Mouse (Mus musculus): ENCODE data around the gene Ngb. TPM values are rescaled to one million over a fixed set of nuclear protein-coding genes. Genes with fewer than 3 reads are reported as not detected.
A peak's percentile ranks its signal among the peaks of the same experiment; 100 is the strongest.

The Ngb gene
- 2.3 and 3.6 TPM in 2 replicates for polyA plus RNA-seq (2014; fragmentation: Nextera tagmentation; extraction: Ambion mirVana)

DNA sequence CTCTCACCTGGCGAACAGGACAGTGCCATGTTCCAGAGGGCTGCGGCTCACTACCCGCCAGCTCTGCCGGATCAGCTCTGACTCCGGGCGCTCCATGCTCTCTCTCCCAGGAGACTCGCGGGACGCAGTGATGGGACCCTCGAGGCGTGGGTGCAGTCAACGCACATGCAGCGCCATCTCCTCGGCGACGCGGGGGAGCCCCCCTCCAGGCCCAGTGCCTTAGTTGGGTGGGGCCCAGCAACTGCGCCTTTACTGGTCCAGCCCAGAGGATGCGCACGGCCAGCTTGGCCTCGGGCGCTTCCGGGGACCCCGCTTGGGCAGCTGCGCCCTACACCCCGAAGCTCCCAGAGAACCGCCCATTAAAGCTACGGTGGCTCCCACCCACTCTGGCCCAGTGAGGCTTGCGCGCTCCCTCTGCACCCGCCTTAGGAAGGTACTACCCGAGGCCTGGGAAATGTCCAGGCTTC is at the start of gene Ngb:
Ngb (minus strand) TSS at position 375 of the 467 bp plus-strand sequence.
- Histone ChIP-seq H3K9me3 (ENCODE audit: control insufficient read depth, low read length) (no peaks in the 10 kb centered on the region), H3K9ac (replicated peaks; ENCODE audit: low read depth, low read length) (peak within 1 kb of the TSS; percentile 29), H3K4me3 (ENCODE audit: low read depth, low read length) (peak within 1 kb of the TSS; percentile 21), H3K27ac (ENCODE audit: low read depth, low read length) (no peak within 1 kb of the TSS), H3K27me3 (ENCODE audit: control insufficient read depth, insufficient read depth, low read length) (peaks cover 13% of the 10 kb centered on the region), H3K4me1 (ENCODE audit: control insufficient read depth, insufficient read depth, low read length) (peaks cover 7% of the 10 kb centered on the region; the same call in 1 of the 2 replicates), H3K4me2 (ENCODE audit: low read depth, low read length) (peak within 1 kb of the TSS; percentile 59), H3K36me3 (ENCODE audit: control insufficient read depth, insufficient read depth, low read length) (no peaks in the 10 kb centered on the region)
- peak; percentile 38; the same call in 1 of the 2 replicates for ATAC-seq (ENCODE audit: low read depth)
- 3% methylated on average over 32 of the region's 32 CpGs for WGBS

DNA sequence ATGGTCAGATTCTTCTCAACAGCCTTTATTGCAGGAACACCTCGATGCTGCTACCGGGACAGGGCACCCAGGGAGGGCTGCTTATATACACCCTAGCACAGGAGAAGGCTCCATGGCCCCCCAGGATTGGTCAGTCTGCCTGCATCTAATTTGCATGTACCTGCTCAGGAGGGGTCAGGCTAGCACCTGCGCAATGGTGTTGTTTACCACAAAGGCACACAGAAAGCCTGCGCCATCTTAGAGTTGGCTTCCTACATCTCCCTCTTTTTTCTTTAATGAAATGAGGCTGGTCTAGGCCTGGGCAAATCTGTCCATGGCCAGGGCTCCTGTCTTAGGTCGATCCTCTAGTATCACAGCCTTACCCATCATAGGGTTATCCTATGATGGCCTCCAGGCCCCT is 47.1 kb upstream of the Ngb start:
- Histone ChIP-seq H3K9me3 (ENCODE audit: control insufficient read depth, low read length) (no peaks in the 10 kb centered on the region), H3K4me3 (ENCODE audit: low read depth, low read length) (no peak overlapping the region), H3K9ac (replicated peaks; ENCODE audit: low read depth, low read length) (no peak overlapping the region), H3K4me1 (ENCODE audit: control insufficient read depth, insufficient read depth, low read length) (peaks cover 13% of the 10 kb centered on the region), H3K36me3 (ENCODE audit: control insufficient read depth, insufficient read depth, low read length) (no peaks in the 10 kb centered on the region), H3K4me2 (ENCODE audit: low read depth, low read length) (no peak overlapping the region), H3K27ac (ENCODE audit: low read depth, low read length) (no peak overlapping the region), H3K27me3 (ENCODE audit: control insufficient read depth, insufficient read depth, low read length) (no peaks in the 10 kb centered on the region)
- WGBS = 97% methylated on average over 5 of the region's 5 CpGs
- ATAC-seq (ENCODE audit: low read depth) = no peak

DNA sequence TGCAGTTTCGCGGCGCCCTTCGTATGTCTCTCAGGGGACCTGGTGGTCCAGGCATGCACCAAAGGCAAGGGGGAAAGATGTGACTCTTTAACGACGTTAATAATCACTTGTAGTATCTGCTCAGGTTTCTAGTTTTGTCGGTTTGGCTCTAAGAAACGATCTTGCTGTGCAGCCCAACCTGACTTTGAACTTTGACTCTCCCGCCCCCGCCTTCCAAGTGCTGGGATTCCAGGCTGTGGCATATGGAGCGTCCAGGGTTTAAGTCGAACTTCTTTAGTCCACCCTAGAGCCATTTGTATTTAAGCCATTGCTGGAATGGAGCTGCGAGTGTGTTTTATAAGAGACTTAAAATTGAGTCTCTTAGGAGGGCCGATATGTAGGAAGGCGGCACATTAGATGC is 45.8 kb upstream of the Ngb start:
- no peaks in the 10 kb centered on the region for H3K9me3 ChIP-seq (ENCODE audit: control insufficient read depth, low read length)
- WGBS = 29% methylated on average over 15 of the region's 15 CpGs
- ATAC-seq (ENCODE audit: low read depth) = no peak
- H3K4me1 ChIP-seq (ENCODE audit: control insufficient read depth, insufficient read depth, low read length) = peaks cover 13% of the 10 kb centered on the region
- H3K27me3 ChIP-seq (ENCODE audit: control insufficient read depth, insufficient read depth, low read length) = no peaks in the 10 kb centered on the region
- H3K36me3 ChIP-seq (ENCODE audit: control insufficient read depth, insufficient read depth, low read length) = no peaks in the 10 kb centered on the region
- H3K27ac ChIP-seq (ENCODE audit: low read depth, low read length) = peak overlapping the region; percentile 96
- peak overlapping the region; percentile 70 for H3K9ac ChIP-seq (replicated peaks; ENCODE audit: low read depth, low read length)
- peak overlapping the region; percentile 76 for H3K4me2 ChIP-seq (ENCODE audit: low read depth, low read length)
- peak overlapping the region; percentile 94 for H3K4me3 ChIP-seq (ENCODE audit: low read depth, low read length)

DNA sequence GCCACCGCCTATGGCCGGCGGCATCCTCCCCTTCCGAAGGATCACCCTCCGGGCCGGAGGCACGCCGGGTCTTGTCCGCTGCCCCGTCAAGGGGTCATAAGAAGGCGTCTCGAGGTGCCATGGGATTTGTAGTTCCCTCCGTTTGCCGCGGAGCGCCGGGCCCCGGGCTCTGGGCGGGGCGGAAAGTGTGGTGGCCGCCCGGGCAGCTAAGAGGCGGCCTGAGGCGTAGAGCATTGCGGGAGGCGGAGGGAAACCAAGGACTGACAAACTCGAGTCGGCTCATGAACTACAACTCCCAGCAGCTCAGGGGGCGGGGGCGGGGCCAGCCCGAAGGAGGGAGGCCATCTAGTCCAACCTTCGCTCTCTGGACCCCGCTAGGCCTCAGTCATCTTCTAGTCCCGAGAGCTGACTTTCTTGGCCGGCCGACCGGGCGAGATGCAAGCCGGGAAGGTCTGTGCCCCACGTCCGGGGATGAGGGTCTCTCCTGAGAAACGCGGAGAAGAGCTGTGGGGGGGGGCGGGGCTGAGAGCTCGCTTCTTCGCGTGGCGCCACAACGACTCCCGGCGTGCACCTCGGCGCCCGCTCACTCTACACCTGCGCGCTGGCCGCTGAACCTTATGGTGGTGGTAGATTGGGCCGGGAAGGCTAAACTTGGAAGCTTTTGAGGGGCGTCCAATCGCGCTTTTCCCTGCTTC is 45.2 kb upstream of the Ngb start, which contains the start of gene Pomt2:
Pomt2 (minus strand) TSS at position 574 of the 695 bp plus-strand sequence.
- ATAC-seq (ENCODE audit: low read depth) = peak; percentile 95

DNA sequence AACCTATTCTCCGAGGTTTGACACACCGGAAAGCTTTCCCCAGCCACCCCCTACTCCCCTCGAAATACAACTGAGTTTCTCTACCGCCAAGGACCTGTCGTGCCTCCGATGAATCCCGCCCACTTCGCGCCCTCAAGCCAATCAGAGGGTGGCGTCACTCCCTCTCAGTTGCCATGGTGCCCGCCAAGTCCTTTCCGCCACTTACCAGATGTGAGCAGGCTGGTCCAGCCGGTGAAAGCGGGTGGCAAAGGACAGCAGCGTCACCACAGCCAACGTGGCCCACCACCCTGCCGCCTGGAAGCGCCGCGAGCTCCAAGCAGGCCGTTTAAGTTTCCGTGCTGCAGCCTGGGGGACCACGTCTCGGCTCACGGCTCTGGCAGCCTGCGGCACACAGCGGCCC is 44.6 kb upstream of the Ngb start, which contains the start of gene Gstz1:
Gstz1 (plus strand) TSS at position 200 of the 400 bp plus-strand sequence.
- Histone ChIP-seq H3K4me3 (ENCODE audit: low read depth, low read length) (peak within 1 kb of the TSS; percentile 94), H3K36me3 (ENCODE audit: control insufficient read depth, insufficient read depth, low read length) (no peaks in the 10 kb centered on the region), H3K4me1 (ENCODE audit: control insufficient read depth, insufficient read depth, low read length) (peaks cover 13% of the 10 kb centered on the region), H3K4me2 (ENCODE audit: low read depth, low read length) (peak within 1 kb of the TSS; percentile 76), H3K9me3 (ENCODE audit: control insufficient read depth, low read length) (no peaks in the 10 kb centered on the region), H3K9ac (replicated peaks; ENCODE audit: low read depth, low read length) (peak within 1 kb of the TSS; percentile 70), H3K27ac (ENCODE audit: low read depth, low read length) (peak within 1 kb of the TSS; percentile 96), H3K27me3 (ENCODE audit: control insufficient read depth, insufficient read depth, low read length) (no peaks in the 10 kb centered on the region)
- ATAC-seq (ENCODE audit: low read depth) = peak; percentile 92
- under 1% methylated on average over 26 of the region's 27 CpGs for WGBS

More for the DNA sequence above, 45.2 kb upstream of the Ngb start, which contains the start of gene Pomt2:
- WGBS = under 1% methylated on average over 59 of the region's 61 CpGs
- no peaks in the 10 kb centered on the region for H3K27me3 ChIP-seq (ENCODE audit: control insufficient read depth, insufficient read depth, low read length)
- H3K4me2 ChIP-seq (ENCODE audit: low read depth, low read length) = peak within 1 kb of the TSS; percentile 76
- no peaks in the 10 kb centered on the region for H3K36me3 ChIP-seq (ENCODE audit: control insufficient read depth, insufficient read depth, low read length)
- H3K27ac ChIP-seq (ENCODE audit: low read depth, low read length) = peak within 1 kb of the TSS; percentile 96
- H3K9ac ChIP-seq (replicated peaks; ENCODE audit: low read depth, low read length) = peak within 1 kb of the TSS; percentile 70
- no peaks in the 10 kb centered on the region for H3K9me3 ChIP-seq (ENCODE audit: control insufficient read depth, low read length)
- H3K4me3 ChIP-seq (ENCODE audit: low read depth, low read length) = peak within 1 kb of the TSS; percentile 94
- H3K4me1 ChIP-seq (ENCODE audit: control insufficient read depth, insufficient read depth, low read length) = peaks cover 13% of the 10 kb centered on the region

DNA sequence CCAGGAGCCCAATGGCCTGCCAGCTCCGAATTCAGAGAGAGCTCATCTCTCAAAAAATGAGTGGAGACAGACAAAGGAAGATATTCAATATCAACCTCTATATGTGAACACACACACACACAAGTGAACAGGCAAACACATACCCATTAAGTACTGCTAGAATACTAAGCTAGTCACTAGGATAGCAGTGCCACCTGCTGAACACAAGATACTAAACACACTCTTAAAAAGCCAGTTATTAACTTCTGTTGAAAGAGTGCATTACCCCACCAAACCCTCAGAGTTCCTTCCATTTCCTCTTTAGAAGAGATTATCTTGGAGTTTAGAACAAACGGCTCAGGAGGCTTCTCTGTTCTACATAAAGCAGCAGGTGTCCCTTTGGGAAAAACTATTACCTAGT is 39.8 kb upstream of the Ngb start:
- Histone ChIP-seq H3K27ac (ENCODE audit: low read depth, low read length) (no peak overlapping the region), H3K36me3 (ENCODE audit: control insufficient read depth, insufficient read depth, low read length) (no peaks in the 10 kb centered on the region), H3K9me3 (ENCODE audit: control insufficient read depth, low read length) (no peaks in the 10 kb centered on the region), H3K9ac (replicated peaks; ENCODE audit: low read depth, low read length) (no peak overlapping the region), H3K4me2 (ENCODE audit: low read depth, low read length) (no peak overlapping the region), H3K4me3 (ENCODE audit: low read depth, low read length) (no peak overlapping the region), H3K27me3 (ENCODE audit: control insufficient read depth, insufficient read depth, low read length) (no peaks in the 10 kb centered on the region), H3K4me1 (ENCODE audit: control insufficient read depth, insufficient read depth, low read length) (peaks cover 8% of the 10 kb centered on the region; the same call in 1 of the 2 replicates)
- no peak for ATAC-seq (ENCODE audit: low read depth)
- WGBS = 79% methylated on average over 2 of the region's 2 CpGs

DNA sequence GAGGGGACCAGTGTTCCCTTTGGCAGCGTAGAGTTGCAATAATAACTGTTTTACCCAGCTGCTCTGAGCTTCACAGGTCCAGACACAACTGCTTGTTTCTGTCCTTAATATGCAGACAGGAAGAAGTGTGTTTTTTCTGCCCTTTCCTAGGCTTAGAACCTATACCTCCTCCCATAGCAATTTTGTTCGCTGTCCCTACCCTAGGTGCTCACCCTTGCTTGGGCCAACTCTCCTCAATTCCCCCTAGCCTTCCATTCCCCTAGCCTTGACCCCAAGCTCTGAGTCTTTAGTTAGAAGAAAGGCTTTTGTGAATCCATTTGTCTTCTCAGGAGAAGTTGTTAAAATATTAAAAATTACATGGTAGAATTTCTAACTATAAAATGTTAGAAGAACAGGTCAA is 36.4 kb upstream of the Ngb start:
- Histone ChIP-seq H3K9me3 (ENCODE audit: control insufficient read depth, low read length) (no peaks in the 10 kb centered on the region), H3K36me3 (ENCODE audit: control insufficient read depth, insufficient read depth, low read length) (no peaks in the 10 kb centered on the region; the same call in 1 of the 2 replicates), H3K4me1 (ENCODE audit: control insufficient read depth, insufficient read depth, low read length) (no peaks in the 10 kb centered on the region), H3K27me3 (ENCODE audit: control insufficient read depth, insufficient read depth, low read length) (no peaks in the 10 kb centered on the region), H3K9ac (replicated peaks; ENCODE audit: low read depth, low read length) (no peak overlapping the region), H3K4me3 (ENCODE audit: low read depth, low read length) (no peak overlapping the region), H3K27ac (ENCODE audit: low read depth, low read length) (no peak overlapping the region), H3K4me2 (ENCODE audit: low read depth, low read length) (no peak overlapping the region)
- no peak for ATAC-seq (ENCODE audit: low read depth)
- WGBS = 44% methylated on average over 2 of the region's 2 CpGs

DNA sequence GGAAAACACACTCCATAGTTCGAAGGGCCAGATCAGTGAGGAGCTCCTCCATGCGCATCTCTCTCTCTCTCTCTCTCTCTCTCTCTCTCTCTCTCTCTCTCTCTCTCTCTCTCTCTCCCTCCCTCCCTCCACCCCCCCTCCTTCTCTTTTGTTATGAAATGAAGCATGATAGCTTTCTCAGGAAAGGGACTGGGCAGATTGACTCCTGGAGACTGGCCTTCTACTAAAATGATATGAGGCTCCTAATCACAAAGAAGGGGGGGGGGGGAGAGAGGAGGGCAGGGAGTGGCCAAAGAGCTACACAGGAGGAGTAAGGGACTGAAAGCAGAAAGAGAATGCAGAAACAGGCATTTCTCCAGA is 36.0 kb upstream of the Ngb start:
- no peak overlapping the region for H3K9ac ChIP-seq (replicated peaks; ENCODE audit: low read depth, low read length)
- H3K4me2 ChIP-seq (ENCODE audit: low read depth, low read length) = no peak overlapping the region
- 8% methylated on average over 2 of the region's 2 CpGs for WGBS
- no peak; the same call in 1 of the 2 replicates for ATAC-seq (ENCODE audit: low read depth)
- no peak overlapping the region for H3K4me3 ChIP-seq (ENCODE audit: low read depth, low read length)
- no peaks in the 10 kb centered on the region for H3K4me1 ChIP-seq (ENCODE audit: control insufficient read depth, insufficient read depth, low read length)
- no peaks in the 10 kb centered on the region for H3K27me3 ChIP-seq (ENCODE audit: control insufficient read depth, insufficient read depth, low read length)
- no peaks in the 10 kb centered on the region; the same call in 1 of the 2 replicates for H3K36me3 ChIP-seq (ENCODE audit: control insufficient read depth, insufficient read depth, low read length)
- H3K27ac ChIP-seq (ENCODE audit: low read depth, low read length) = no peak overlapping the region
- H3K9me3 ChIP-seq (ENCODE audit: control insufficient read depth, low read length) = no peaks in the 10 kb centered on the region
